Mouse (Mus musculus) midbrain, embryonic 13.5 days (tissue): ENCODE measurements around the gene Aftph. TPM values are rescaled to one million over a fixed set of nuclear protein-coding genes. Genes with fewer than 3 reads are reported as not detected.
"Not testable (repeated sequence)": the region's sequence is repeated elsewhere in the genome, so short reads cannot be mapped to it uniquely, and the experiment has no call there.

Source experiments
- ATAC-seq: fragments of 200-750 bp; cut with Nextera tagmentation; 2 replicates; pipeline ENCODE4 v1.8.0; 2017; ENCODE audit warnings: mild to moderate bottlenecking, moderate TSS enrichment, moderate library complexity
- H3K27ac ChIP-seq: fragments of 300-500 bp; sonication (generic); 2 replicates; pipeline ENCODE4 v1.5.1; 2015; ENCODE audit warnings: inconsistent platforms, mild to moderate bottlenecking, moderate library complexity
- H3K27me3 ChIP-seq: fragments of 300-500 bp; sonication (generic); 2 replicates; pipeline ENCODE4 v1.6.1; 2015; ENCODE audit warnings: mild to moderate bottlenecking, inconsistent platforms
- H3K36me3 ChIP-seq: fragments of 300-500 bp; sonication (generic); 2 replicates; pipeline ENCODE4 v1.6.1; 2015; ENCODE audit warnings: mild to moderate bottlenecking, inconsistent platforms
- H3K4me1 ChIP-seq: fragments of 300-500 bp; sonication (generic); replicated peaks from 2 replicates; pipeline ENCODE4 v1.6.1; 2015; ENCODE audit warnings: inconsistent platforms
- H3K4me2 ChIP-seq: fragments of 300-500 bp; sonication (generic); replicated peaks from 2 replicates; pipeline ENCODE4 v1.6.1; 2015; ENCODE audit warnings: moderate library complexity, mild to moderate bottlenecking, inconsistent platforms
- H3K4me3 ChIP-seq: fragments of 300-500 bp; sonication (generic); replicated peaks from 2 replicates; pipeline ENCODE4 v1.5.1; 2015; ENCODE audit warnings: mild to moderate bottlenecking, inconsistent platforms
- H3K9ac ChIP-seq: fragments of 300-500 bp; sonication (generic); replicated peaks from 2 replicates; pipeline ENCODE4 v1.6.1; 2015; ENCODE audit warnings: mild to moderate bottlenecking, inconsistent platforms
- H3K9me3 ChIP-seq: fragments of 300-500 bp; sonication (generic); 2 replicates; pipeline ENCODE4 v1.6.1; 2016; ENCODE audit warnings: mild to moderate bottlenecking, inconsistent platforms
- WGBS: fragments of 180-500 bp; shearing (Covaris S2); methylation state at CpG from one replicate; pipeline ENCODE4 v1.1.7; 2015; 5-methylcytosine and 5-hydroxymethylcytosine counted together
- polyA plus RNA-seq: library from polyadenylated mRNA; unstranded; fragments of >200 nt; fragmentation: Nextera tagmentation; extraction: Ambion mirVana; gene quantifications from 2 replicates; pipeline ENCODE4 v1.2.1, GENCODE M21; 2015

The Aftph gene
- polyA plus RNA-seq, 1 experiment from 2014 or later = 38.6 TPM

DNA sequence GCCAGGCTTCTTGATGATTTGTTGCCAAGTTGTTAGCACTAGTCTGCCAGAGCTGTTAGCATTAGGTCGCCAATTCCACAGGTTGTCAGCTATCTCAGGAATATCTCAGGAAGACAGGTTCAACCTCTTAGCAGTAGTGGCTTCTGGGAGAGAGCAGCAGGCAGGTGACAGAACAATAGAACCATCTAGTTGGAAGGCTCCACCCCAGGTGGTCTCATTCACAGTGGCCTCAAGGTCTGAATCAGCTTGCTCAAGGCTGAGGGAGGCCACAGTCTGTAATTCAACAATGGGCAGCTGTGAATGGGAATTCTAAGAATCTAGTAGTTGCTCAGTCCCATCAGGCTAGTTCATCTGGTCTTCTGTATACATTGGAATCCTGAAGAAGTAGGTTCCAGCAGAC, 31.3 kb upstream of the Aftph start:
- Histone ChIP-seq H3K27ac (no peak overlapping the region), H3K4me1 (no peaks in the 10 kb centered on the region), H3K4me3 (no peak overlapping the region), H3K36me3 (no peaks in the 10 kb centered on the region), H3K9ac (no peak overlapping the region), H3K27me3 (no peaks in the 10 kb centered on the region), H3K9me3 (no peaks in the 10 kb centered on the region), H3K4me2 (no peak overlapping the region)
- WGBS = 74% methylated on average over 1 of the region's 1 CpGs
- no peak for ATAC-seq

DNA sequence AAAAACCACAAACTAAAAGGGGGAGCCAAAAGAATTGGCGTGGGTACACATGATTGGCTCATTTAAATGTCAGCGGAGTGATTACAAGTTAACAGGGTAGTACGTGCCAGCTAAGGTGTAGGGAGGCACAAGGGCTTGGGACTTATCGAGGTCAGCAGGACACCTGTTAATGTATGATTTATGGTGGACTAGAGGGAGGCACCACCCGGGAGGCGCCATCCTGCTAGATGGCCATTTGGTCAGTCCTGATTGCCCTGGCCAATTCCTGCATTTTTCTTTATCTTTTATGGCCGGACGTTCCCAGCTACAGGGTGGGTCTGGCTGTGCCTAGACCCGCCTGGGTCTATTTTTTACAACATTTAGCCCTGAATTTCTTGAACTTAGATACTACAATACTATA, 30.4 kb upstream of the Aftph start:
- not testable (repeated sequence) for H3K27me3 ChIP-seq, H3K9me3 ChIP-seq, H3K4me2 ChIP-seq, H3K27ac ChIP-seq, ATAC-seq, H3K4me3 ChIP-seq, H3K4me1 ChIP-seq, H3K9ac ChIP-seq, H3K36me3 ChIP-seq
- 90% methylated on average over 9 of the region's 9 CpGs for WGBS

DNA sequence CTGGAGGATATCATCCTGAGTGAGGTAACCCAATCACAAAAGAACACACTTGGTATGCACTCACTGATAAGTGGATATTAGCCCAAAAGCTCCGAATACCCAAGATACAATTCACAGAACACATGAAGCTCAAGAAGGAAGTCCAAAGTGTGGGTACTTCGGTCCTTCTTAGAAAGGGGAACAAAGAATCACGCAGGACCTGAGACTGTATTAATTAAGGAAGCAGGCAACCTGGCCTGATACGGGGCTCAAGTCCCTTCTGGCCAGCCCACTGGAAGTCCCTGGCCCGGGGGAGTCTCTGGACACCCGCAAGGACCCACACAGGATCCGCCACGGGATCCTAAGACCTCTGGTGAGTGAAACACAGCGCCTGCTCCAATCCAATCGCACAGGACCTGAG, 20.6 kb upstream of the Aftph start:
- H3K4me2 ChIP-seq, H3K4me3 ChIP-seq, H3K9ac ChIP-seq, H3K4me1 ChIP-seq, ATAC-seq, H3K9me3 ChIP-seq, H3K36me3 ChIP-seq, H3K27ac ChIP-seq, H3K27me3 ChIP-seq: not testable (repeated sequence)
- WGBS = 93% methylated on average over 10 of the region's 10 CpGs

DNA sequence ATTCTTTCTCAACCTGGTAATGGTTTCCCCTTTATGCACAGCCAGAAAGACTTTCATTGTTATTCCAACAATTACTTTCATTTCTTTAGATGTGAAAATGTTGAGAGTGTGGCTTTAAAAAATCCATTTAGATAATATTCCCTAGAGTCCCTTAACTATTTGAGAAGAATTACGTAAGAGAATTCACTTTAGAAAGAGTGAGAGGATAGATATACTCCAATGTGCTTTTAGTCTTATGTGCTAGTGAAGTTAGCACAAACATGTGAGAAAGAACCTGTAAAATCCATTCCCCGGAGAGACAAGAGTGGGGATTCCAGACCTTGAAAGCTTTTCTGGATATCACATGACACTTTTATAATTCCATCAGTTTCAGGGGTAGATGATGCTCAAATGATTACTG, 9.2 kb upstream of the Aftph start:
- Histone ChIP-seq H3K27me3 (no peaks in the 10 kb centered on the region), H3K9ac (no peak overlapping the region), H3K27ac (no peak overlapping the region), H3K9me3 (0 out of 2 replicates have a peak, but pooled peaks cover 12% of the 10 kb centered on the region), H3K4me2 (no peak overlapping the region), H3K36me3 (no peaks in the 10 kb centered on the region), H3K4me1 (no peaks in the 10 kb centered on the region), H3K4me3 (no peak overlapping the region)
- 96% methylated on average over 2 of the region's 2 CpGs for WGBS
- no peak for ATAC-seq

DNA sequence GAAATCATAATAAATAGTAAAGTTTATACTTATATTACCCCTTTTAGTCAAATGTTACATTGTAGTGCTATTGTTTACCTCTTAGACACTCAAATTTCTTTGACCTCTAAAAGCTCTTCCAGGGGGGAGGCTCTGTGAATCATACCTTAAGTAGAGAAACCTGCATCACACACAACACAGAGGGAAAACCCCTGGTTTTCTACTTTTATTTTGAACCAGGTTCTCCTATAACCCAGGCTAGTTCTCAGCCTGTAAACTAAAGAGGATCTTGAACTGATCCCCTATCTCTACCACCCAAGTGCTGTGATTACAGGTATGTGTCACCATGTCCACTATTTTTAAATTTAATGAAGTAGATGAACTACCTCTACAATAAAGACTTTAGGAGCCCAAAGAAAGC, 2.0 kb upstream of the Aftph start:
- Histone ChIP-seq H3K27me3 (no peaks in the 10 kb centered on the region), H3K9ac (no peak overlapping the region), H3K27ac (no peak overlapping the region), H3K9me3 (no peaks in the 10 kb centered on the region), H3K36me3 (no peaks in the 10 kb centered on the region), H3K4me2 (no peak overlapping the region), H3K4me3 (no peak overlapping the region), H3K4me1 (peaks cover 11% of the 10 kb centered on the region)
- ATAC-seq = no peak

DNA sequence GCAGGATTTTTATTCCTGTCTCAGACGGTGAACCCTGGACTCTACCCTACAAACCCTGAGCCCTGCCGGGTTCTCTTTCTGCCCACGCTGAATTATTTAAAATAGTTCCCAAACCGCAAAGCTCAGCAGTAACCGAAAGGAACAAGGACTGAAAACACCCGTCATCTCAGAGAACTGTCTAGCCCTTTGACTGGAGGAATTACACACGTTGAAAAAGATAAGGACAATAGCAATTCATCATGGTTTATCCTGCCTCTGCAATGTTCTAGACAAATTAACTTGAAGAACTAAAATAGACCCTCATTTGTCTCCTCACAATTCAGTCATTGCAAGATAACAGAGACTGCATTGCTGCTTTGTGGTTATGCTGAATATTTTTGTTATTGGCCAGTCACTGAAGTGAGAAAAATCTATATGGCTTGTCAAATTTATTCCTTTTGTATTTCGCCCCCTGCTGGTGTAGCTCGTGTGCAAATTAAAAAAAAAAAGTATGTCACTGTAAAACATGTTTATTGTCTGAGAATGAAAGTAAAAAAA, 1.0 kb upstream of the Aftph start:
- H3K27me3 ChIP-seq = no peaks in the 10 kb centered on the region
- under 1% methylated on average over 9 of the region's 9 CpGs for WGBS
- peak overlapping the region; percentile 76 for H3K9ac ChIP-seq
- peak overlapping the region; percentile 94 for H3K4me3 ChIP-seq
- no peaks in the 10 kb centered on the region for H3K36me3 ChIP-seq
- H3K4me1 ChIP-seq = peaks cover 11% of the 10 kb centered on the region
- no peaks in the 10 kb centered on the region for H3K9me3 ChIP-seq
- H3K4me2 ChIP-seq = peak overlapping the region; percentile 75
- peak overlapping the region; percentile 97 for H3K27ac ChIP-seq
- no peak for ATAC-seq

DNA sequence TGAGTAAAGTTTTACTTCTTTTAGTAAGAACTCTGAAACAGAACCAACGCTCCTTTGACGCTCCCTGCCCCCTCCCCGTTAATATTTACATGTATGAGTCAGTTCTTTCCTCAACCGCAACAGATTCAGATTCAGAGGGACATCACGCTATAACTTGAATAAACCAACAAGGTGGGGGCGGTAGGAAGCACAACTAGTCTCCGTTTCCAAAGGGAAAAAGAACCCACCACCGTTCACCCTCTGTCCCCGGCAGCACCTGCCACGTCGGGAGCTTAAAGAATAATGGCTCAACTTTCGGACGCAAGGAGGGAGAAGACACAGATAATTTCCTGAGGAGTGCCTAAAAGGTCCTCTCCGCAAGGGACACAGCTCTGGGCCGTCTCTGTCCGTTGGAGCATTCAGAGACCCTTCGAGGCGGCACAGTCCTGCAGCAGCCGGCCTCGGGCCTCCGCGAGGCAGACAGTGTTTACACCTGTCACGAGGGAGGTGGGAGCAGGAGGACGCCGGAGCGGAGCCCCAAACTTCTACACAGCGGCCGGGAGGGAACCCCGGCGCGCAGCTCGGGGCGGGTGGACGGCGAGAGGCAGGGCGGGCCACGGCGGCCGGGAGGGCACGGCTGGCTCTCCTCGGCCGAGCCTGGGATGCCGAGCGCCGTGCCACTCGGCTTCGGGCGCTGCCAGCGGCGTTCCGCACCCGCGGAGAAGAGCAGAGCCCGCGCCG, 748 bp downstream of the Aftph start:
- H3K27me3 ChIP-seq = no peaks in the 10 kb centered on the region
- no peaks in the 10 kb centered on the region for H3K9me3 ChIP-seq
- peak; percentile 71 for ATAC-seq
- peak overlapping the region; percentile 94 for H3K9ac ChIP-seq
- H3K27ac ChIP-seq = peak overlapping the region; percentile 93
- H3K4me3 ChIP-seq = peak overlapping the region; percentile 94
- H3K36me3 ChIP-seq = peaks cover 2% of the 10 kb centered on the region; the same call in 1 of the 2 replicates
- H3K4me2 ChIP-seq = peak overlapping the region; percentile 82
- WGBS = 1% methylated on average over 56 of the region's 56 CpGs
- peaks cover 11% of the 10 kb centered on the region for H3K4me1 ChIP-seq

DNA sequence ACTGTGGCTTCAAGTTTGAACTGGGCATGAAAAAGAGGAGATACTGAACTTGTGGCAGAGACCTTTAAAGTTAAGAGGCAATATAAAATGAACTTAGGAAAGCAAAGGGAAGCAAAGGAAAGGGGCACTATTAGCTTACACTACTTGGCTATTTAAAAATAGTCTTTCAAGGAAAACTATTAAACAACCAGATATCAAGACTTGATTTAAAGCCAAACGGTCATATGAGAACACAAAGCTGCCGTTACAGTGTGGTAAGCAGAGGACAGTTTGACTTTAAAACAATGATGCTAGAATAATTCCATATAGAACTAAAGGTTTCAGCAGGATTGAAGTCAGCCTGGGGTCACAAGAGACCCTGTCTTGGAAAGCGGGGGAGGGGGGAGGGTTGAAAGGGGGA, 7.3 kb downstream of the Aftph start:
- no peak for ATAC-seq
- Histone ChIP-seq H3K9me3 (no peaks in the 10 kb centered on the region), H3K4me1 (peaks cover 13% of the 10 kb centered on the region; the same call in 1 of the 2 replicates), H3K36me3 (peaks cover 2% of the 10 kb centered on the region; the same call in 1 of the 2 replicates), H3K27ac (no peak overlapping the region), H3K4me3 (no peak overlapping the region), H3K27me3 (no peaks in the 10 kb centered on the region), H3K9ac (no peak overlapping the region), H3K4me2 (no peak overlapping the region)
- WGBS = 81% methylated on average over 3 of the region's 3 CpGs

DNA sequence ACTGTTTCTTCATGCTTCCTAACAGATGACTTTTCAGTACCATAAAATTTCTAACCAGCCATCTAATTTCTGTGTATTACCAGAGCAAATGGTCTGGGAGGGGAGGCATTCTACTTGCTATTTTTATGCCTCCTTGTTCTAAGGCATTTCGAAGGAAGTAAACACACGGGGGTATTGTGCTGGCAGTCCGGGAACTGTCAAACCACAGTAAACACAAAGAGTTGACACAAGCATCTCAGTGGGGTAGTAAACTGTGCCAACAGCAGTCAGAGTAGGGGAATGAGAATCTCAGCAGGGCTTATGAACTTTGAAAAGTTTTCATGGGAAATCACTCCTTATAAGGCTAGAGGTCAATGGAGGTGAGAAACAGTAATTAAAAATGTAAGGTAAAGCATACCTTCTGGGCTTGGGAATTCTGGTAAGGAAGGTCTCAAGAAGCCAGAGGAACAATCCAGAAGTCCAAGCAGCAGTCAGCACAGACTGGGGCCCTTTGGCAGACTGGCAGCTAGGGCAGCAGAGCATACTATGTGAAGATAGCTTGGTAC, 7.8 kb downstream of the Aftph start:
- Histone ChIP-seq H3K4me1 (peaks cover 10% of the 10 kb centered on the region; the same call in 1 of the 2 replicates), H3K27me3 (no peaks in the 10 kb centered on the region), H3K4me3 (no peak overlapping the region), H3K27ac (no peak overlapping the region), H3K4me2 (no peak overlapping the region), H3K9ac (no peak overlapping the region), H3K9me3 (no peaks in the 10 kb centered on the region), H3K36me3 (peaks cover 2% of the 10 kb centered on the region; the same call in 1 of the 2 replicates)
- no peak for ATAC-seq
- WGBS = 63% methylated on average over 3 of the region's 3 CpGs

DNA sequence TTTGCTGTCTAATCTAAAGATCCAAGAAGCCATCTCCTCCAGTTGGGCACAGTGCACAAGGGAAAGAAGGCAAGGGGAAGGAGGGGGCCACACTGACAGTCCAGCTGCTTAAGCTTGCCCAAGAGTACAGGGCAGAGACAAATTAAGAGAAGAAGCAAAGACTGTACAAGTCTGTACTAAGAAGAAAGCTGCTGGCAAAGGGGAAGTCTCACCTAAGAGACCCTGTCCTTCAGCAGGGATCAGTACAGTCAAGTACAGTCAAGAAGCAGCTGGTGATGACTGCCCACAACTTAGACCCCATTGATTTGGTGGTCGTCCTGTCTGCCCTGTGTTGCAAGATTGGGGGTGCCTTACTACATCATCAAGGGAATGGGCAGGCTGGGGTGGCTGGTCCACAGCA, 12.0 kb downstream of the Aftph start:
- Histone ChIP-seq H3K9ac (no peak overlapping the region), H3K36me3 (peaks cover 20% of the 10 kb centered on the region), H3K4me1 (peaks cover 9% of the 10 kb centered on the region; the same call in 1 of the 2 replicates), H3K27ac (no peak overlapping the region), H3K9me3 (no peaks in the 10 kb centered on the region), H3K27me3 (no peaks in the 10 kb centered on the region), H3K4me3 (no peak overlapping the region), H3K4me2 (no peak overlapping the region)
- no peak for ATAC-seq
- 94% methylated on average over 1 of the region's 1 CpGs for WGBS

DNA sequence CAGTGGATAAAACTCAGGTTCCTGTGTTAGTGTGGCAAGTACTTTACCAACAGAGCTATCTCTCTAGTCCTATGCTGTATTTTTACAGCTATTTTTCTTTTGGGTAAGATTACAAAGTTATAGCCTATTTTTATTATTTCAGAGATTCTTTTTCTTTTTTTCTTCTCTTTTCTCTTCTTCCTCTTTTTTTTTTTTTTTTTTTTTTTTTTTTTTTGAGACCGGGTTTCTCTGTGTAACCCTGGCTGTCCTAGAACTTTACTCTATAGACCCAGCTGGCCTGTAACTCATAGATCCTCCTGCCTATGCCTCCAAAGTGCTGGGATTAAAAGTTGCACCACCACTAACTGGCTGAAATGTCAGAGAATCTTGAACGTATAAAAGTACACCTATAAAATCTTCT, 13.3 kb downstream of the Aftph start:
- Histone ChIP-seq H3K4me1 (0 out of 2 replicates have a peak, but pooled peaks cover 2% of the 10 kb centered on the region), H3K27me3 (no peaks in the 10 kb centered on the region), H3K27ac (no peak overlapping the region), H3K9ac (no peak overlapping the region), H3K4me2 (no peak overlapping the region), H3K9me3 (no peaks in the 10 kb centered on the region), H3K4me3 (no peak overlapping the region), H3K36me3 (peaks cover 20% of the 10 kb centered on the region)
- no peak for ATAC-seq
- 89% methylated on average over 2 of the region's 2 CpGs for WGBS

DNA sequence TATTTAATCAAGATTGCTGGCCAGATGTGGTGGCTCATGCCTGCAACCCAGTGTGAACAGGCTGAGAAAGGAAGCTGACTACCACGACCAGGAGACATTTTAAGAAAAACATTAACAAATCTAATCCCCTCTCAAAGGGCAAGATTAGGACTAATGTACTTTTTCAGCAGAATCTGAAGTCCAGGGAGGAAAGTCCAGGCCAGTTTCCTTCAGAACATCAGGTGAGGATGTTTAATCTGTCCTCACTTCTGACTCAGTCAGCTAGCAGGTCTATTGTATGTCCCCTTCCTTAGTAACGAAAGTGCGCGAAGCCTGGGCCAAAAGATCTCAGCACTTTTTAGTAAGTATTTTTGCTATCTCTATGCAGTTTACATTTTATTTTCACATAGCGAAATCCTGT, 17.8 kb downstream of the Aftph start:
- Histone ChIP-seq H3K4me2 (no peak overlapping the region), H3K9me3 (no peaks in the 10 kb centered on the region), H3K4me1 (0 out of 2 replicates have a peak, but pooled peaks cover 2% of the 10 kb centered on the region), H3K27me3 (no peaks in the 10 kb centered on the region), H3K9ac (no peak overlapping the region), H3K27ac (no peak overlapping the region), H3K36me3 (peaks cover 29% of the 10 kb centered on the region), H3K4me3 (no peak overlapping the region)
- 88% methylated on average over 5 of the region's 5 CpGs for WGBS
- no peak for ATAC-seq
